Mouse (Mus musculus): ENCODE measurements around the gene Srsf9. TPM values are rescaled to one million over a fixed set of nuclear protein-coding genes. Genes with fewer than 3 reads are reported as not detected.
A peak's percentile ranks its signal among the peaks of the same experiment; 100 is the strongest.

Srsf9 gene
- polyA plus RNA-seq, 1 experiment, result 57.8 TPM

DNA sequence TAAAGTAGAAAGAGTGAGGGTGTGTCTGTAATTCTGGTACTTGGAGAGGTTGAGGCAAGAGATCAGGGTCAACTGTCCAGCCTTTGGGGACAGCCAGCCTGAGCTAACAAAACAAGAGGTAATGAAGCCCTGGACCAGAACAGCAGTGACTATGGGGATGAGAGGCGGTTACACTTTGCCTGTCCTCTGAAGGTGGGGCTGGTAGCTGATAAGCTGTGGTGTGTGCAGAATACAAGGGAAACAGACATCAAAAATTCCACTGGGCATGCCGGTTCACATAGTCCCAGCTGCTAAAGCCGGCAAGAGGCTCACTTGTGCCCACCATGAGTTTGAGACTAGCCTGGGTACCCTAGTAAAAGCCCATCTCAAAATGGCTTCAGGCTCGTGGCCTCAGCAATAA lies 14.6 kb upstream of the Srsf9 start:
- Histone ChIP-seq H3K27ac (ENCODE audit: insufficient read depth, low read length) (no peak overlapping the region), H3K4me3 (ENCODE audit: extremely low read depth, insufficient read depth, insufficient read length) (no peak overlapping the region), H3K27me3 (ENCODE audit: control insufficient read depth, insufficient read depth, low read length) (no peaks in the 10 kb centered on the region), H3K4me1 (ENCODE audit: control insufficient read depth, insufficient read depth, insufficient read length) (no peaks in the 10 kb centered on the region; the same call in 1 of the 2 replicates), H3K36me3 (ENCODE audit: control insufficient read depth, insufficient read depth, low read length) (no peaks in the 10 kb centered on the region)
- no peak for TF ChIP-seq CTCF (IDR thresholded peaks at IDR 0.05; ENCODE audit: extremely low read depth, insufficient read depth, insufficient read length, insufficient replicate concordance)
- TF ChIP-seq POLR2A (IDR thresholded peaks at IDR 0.05; ENCODE audit: low read depth, low read length), result no peak
- no peak for DNase-seq (ENCODE audit: low read depth in 1 of 2, low spot score in 2 of 2)
- 70% methylated on average over 4 of the region's 4 CpGs for WGBS

- H3K36me3 ChIP-seq (ENCODE audit: control insufficient read depth, insufficient read depth, low read length), result no peaks in the 10 kb centered on the region
- H3K4me3 ChIP-seq (ENCODE audit: extremely low read depth, insufficient read depth, insufficient read length), result no peak overlapping the region
- TF ChIP-seq POLR2A (IDR thresholded peaks at IDR 0.05; ENCODE audit: low read depth, low read length) (no peak), CTCF (IDR thresholded peaks at IDR 0.05; ENCODE audit: extremely low read depth, insufficient read depth, insufficient read length, insufficient replicate concordance) (no peak)
- H3K27ac ChIP-seq (ENCODE audit: insufficient read depth, low read length), result no peak overlapping the region
- no peak for DNase-seq (ENCODE audit: low read depth in 1 of 2, low spot score in 2 of 2)
- WGBS, result 56% methylated on average over 10 of the region's 10 CpGs
- no peaks in the 10 kb centered on the region; the same call in 1 of the 2 replicates for H3K4me1 ChIP-seq (ENCODE audit: control insufficient read depth, insufficient read depth, insufficient read length)
- no peaks in the 10 kb centered on the region for H3K27me3 ChIP-seq (ENCODE audit: control insufficient read depth, insufficient read depth, low read length)
Measured at GRCm38 (mm10) chr5:115312816-115313667, 13.9 kb upstream of the Srsf9 start.

DNA sequence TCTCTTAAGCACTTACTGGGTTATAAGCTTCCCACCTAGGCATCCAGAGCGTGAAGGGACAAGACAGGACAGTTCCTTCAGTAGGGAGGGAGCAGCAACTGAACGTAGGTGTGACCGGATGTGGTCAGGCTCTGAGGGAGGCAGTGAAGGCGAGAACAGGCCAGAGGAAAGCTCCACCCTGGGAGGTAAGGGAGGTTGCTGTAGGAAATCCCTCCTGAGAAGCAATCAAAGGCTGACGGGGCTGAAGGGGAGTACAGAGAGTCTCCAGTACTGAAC lies 13.4 kb upstream of the Srsf9 start:
- H3K27ac ChIP-seq (ENCODE audit: insufficient read depth, low read length), result no peak overlapping the region

DNA sequence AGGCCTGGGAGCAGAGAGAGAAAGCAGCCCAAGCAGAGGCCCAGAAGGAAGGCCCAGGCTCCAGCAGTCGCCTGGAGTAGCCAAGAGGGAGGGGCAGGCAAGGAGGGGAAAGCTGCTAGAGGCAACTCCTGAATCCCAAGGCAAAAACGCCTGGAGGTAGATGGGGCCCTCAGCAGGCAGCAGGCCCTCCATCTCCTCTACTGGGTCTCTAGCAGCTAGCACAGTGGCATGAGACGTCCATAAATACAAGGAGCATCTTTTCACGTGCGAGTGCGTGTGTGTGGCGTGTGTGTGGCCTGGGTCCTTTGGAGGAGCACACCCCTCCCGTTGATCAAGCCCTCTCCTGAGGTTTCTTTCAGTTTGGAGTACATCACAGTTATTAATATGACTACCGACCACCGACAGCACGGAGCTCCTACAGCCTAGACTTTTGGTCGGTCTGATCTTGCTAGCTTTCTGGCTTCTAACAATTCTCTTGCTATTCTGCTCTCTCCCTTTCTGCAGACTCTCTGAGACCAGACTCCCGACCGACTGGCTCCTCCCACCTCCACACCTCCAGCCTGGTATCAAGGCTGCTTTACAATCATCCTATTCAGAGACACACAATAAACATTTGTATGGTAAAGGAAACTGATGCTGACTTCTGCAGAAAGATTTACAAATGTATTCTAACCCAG lies 9.9 kb upstream of the Srsf9 start:
- WGBS, result 53% methylated on average over 14 of the region's 14 CpGs
- Histone ChIP-seq H3K36me3 (ENCODE audit: control insufficient read depth, insufficient read depth, low read length) (no peaks in the 10 kb centered on the region), H3K4me1 (ENCODE audit: control insufficient read depth, insufficient read depth, insufficient read length) (peaks cover 6% of the 10 kb centered on the region; the same call in 1 of the 2 replicates), H3K4me3 (ENCODE audit: extremely low read depth, insufficient read depth, insufficient read length) (no peak overlapping the region), H3K27me3 (ENCODE audit: control insufficient read depth, insufficient read depth, low read length) (0 out of 2 replicates have a peak, but pooled peaks cover 1% of the 10 kb centered on the region), H3K27ac (ENCODE audit: insufficient read depth, low read length) (no peak overlapping the region)
- no peak for DNase-seq (ENCODE audit: low read depth in 1 of 2, low spot score in 2 of 2)
- TF ChIP-seq POLR2A (IDR thresholded peaks at IDR 0.05; ENCODE audit: low read depth, low read length), result no peak
- no peak for TF ChIP-seq CTCF (IDR thresholded peaks at IDR 0.05; ENCODE audit: extremely low read depth, insufficient read depth, insufficient read length, insufficient replicate concordance)

More for the DNA sequence above, 13.4 kb upstream of the Srsf9 start:
- 63% methylated on average over 5 of the region's 5 CpGs for WGBS
- Histone ChIP-seq H3K27me3 (ENCODE audit: control insufficient read depth, insufficient read depth, low read length) (no peaks in the 10 kb centered on the region), H3K36me3 (ENCODE audit: control insufficient read depth, insufficient read depth, low read length) (no peaks in the 10 kb centered on the region), H3K4me1 (ENCODE audit: control insufficient read depth, insufficient read depth, insufficient read length) (no peaks in the 10 kb centered on the region; the same call in 1 of the 2 replicates), H3K4me3 (ENCODE audit: extremely low read depth, insufficient read depth, insufficient read length) (no peak overlapping the region)
- no peak for DNase-seq (ENCODE audit: low read depth in 1 of 2, low spot score in 2 of 2)
- no peak for TF ChIP-seq CTCF (IDR thresholded peaks at IDR 0.05; ENCODE audit: extremely low read depth, insufficient read depth, insufficient read length, insufficient replicate concordance)
- no peak for TF ChIP-seq POLR2A (IDR thresholded peaks at IDR 0.05; ENCODE audit: low read depth, low read length)

GRCm38 (mm10) chr5:115317645-115318328 lies 9.2 kb upstream of the Srsf9 start:
- peaks cover 6% of the 10 kb centered on the region; the same call in 1 of the 2 replicates for H3K4me1 ChIP-seq (ENCODE audit: control insufficient read depth, insufficient read depth, insufficient read length)
- TF ChIP-seq CTCF (IDR thresholded peaks at IDR 0.05; ENCODE audit: extremely low read depth, insufficient read depth, insufficient read length, insufficient replicate concordance) (no peak), POLR2A (IDR thresholded peaks at IDR 0.05; ENCODE audit: low read depth, low read length) (no peak)
- H3K36me3 ChIP-seq (ENCODE audit: control insufficient read depth, insufficient read depth, low read length), result no peaks in the 10 kb centered on the region
- H3K4me3 ChIP-seq (ENCODE audit: extremely low read depth, insufficient read depth, insufficient read length), result no peak overlapping the region
- H3K27ac ChIP-seq (ENCODE audit: insufficient read depth, low read length), result no peak overlapping the region
- 35% methylated on average over 10 of the region's 10 CpGs for WGBS
- 0 out of 2 replicates have a peak, but pooled peaks cover 1% of the 10 kb centered on the region for H3K27me3 ChIP-seq (ENCODE audit: control insufficient read depth, insufficient read depth, low read length)
- DNase-seq (ENCODE audit: low read depth in 1 of 2, low spot score in 2 of 2), result no peak

- Histone ChIP-seq H3K4me3 (ENCODE audit: extremely low read depth, insufficient read depth, insufficient read length) (peak overlapping the region; percentile 57), H3K4me1 (ENCODE audit: control insufficient read depth, insufficient read depth, insufficient read length) (peaks cover 6% of the 10 kb centered on the region; the same call in 1 of the 2 replicates), H3K27me3 (ENCODE audit: control insufficient read depth, insufficient read depth, low read length) (0 out of 2 replicates have a peak, but pooled peaks cover 1% of the 10 kb centered on the region), H3K27ac (ENCODE audit: insufficient read depth, low read length) (peak overlapping the region; percentile 48; the same call in 1 of the 2 replicates), H3K36me3 (ENCODE audit: control insufficient read depth, insufficient read depth, low read length) (no peaks in the 10 kb centered on the region)
- TF ChIP-seq POLR2A (IDR thresholded peaks at IDR 0.05; ENCODE audit: low read depth, low read length) (no peak), CTCF (IDR thresholded peaks at IDR 0.05; ENCODE audit: extremely low read depth, insufficient read depth, insufficient read length, insufficient replicate concordance) (0 out of 2 replicates have a peak, but pooled peaks have one; percentile 1)
- DNase-seq (ENCODE audit: low read depth in 1 of 2, low spot score in 2 of 2), result no peak
- WGBS, result 4% methylated on average over 22 of the region's 22 CpGs
Measured at GRCm38 (mm10) chr5:115319004-115319940, 7.7 kb upstream of the Srsf9 start.
